Mouse (Mus musculus) intestine, embryonic 14.5 days (tissue): ENCODE measurements at regions not wholly inside any gene's neighbourhood (a gene's known extent, or its start where the extent isn't known, plus 50 kb on each side); places are given as distances from the start of the nearest gene placed in this dataset.
"Not testable (repeated sequence)": the region's sequence is repeated elsewhere in the genome, so short reads cannot be mapped to it uniquely, and the experiment has no call there.

Experiments used
- ATAC-seq: fragments of 200-750 bp; cut with Nextera tagmentation; replicated peaks from 2 replicates; pipeline ENCODE4 v1.8.0; 2017; ENCODE audit warnings: low read depth, moderate number of reproducible peaks, moderate TSS enrichment, moderate library complexity; ENCODE audit not compliant: low FRiP score, low TSS enrichment
- DNase-seq: peaks from one replicate; pipeline ENCODE4 v3.0.0-alpha.2; 2018; ENCODE audit warnings: low spot score
- H3K27ac ChIP-seq: fragments of 300-500 bp; sonication (generic); 2 replicates; pipeline ENCODE4 v1.5.1; 2014; ENCODE audit warnings: low read depth, mild to moderate bottlenecking, control low read depth
- H3K27me3 ChIP-seq: fragments of 300-500 bp; sonication (generic); replicated peaks from 2 replicates; pipeline ENCODE4 v1.6.1; 2014; ENCODE audit warnings: low read length, control low read depth; ENCODE audit not compliant: control insufficient read depth, insufficient read depth
- H3K36me3 ChIP-seq: fragments of 300-500 bp; sonication (generic); 2 replicates; pipeline ENCODE4 v1.6.1; 2014; ENCODE audit warnings: low read length, control low read depth; ENCODE audit not compliant: control insufficient read depth, insufficient read depth
- H3K4me1 ChIP-seq: fragments of 300-500 bp; sonication (generic); replicated peaks from 2 replicates; pipeline ENCODE4 v1.6.1; 2014; ENCODE audit warnings: low read length, control low read depth, mixed read lengths; ENCODE audit not compliant: control insufficient read depth, insufficient read depth
- H3K4me2 ChIP-seq: fragments of 300-500 bp; sonication (generic); 2 replicates; pipeline ENCODE4 v1.6.1; 2014; ENCODE audit warnings: low read length
- H3K4me3 ChIP-seq: fragments of 300-500 bp; sonication (generic); 2 replicates; pipeline ENCODE4 v1.5.1; 2014; ENCODE audit warnings: low read depth, low read length, control low read depth, mixed read lengths
- H3K9ac ChIP-seq: fragments of 300-500 bp; sonication (generic); 2 replicates; pipeline ENCODE4 v1.6.1; 2014; ENCODE audit warnings: mild to moderate bottlenecking, low read length
- H3K9me3 ChIP-seq: fragments of 300-500 bp; sonication (generic); 2 replicates; pipeline ENCODE4 v1.6.1; 2016; ENCODE audit warnings: low read length, control low read depth; ENCODE audit not compliant: control insufficient read depth
- WGBS: fragments of 180-500 bp; shearing (Covaris S2); extraction: QIAGEN DNeasy Blood & Tissue Kit; methylation state at CpG from one replicate; pipeline ENCODE4 v1.1.7; 2014; 5-methylcytosine and 5-hydroxymethylcytosine counted together

DNA sequence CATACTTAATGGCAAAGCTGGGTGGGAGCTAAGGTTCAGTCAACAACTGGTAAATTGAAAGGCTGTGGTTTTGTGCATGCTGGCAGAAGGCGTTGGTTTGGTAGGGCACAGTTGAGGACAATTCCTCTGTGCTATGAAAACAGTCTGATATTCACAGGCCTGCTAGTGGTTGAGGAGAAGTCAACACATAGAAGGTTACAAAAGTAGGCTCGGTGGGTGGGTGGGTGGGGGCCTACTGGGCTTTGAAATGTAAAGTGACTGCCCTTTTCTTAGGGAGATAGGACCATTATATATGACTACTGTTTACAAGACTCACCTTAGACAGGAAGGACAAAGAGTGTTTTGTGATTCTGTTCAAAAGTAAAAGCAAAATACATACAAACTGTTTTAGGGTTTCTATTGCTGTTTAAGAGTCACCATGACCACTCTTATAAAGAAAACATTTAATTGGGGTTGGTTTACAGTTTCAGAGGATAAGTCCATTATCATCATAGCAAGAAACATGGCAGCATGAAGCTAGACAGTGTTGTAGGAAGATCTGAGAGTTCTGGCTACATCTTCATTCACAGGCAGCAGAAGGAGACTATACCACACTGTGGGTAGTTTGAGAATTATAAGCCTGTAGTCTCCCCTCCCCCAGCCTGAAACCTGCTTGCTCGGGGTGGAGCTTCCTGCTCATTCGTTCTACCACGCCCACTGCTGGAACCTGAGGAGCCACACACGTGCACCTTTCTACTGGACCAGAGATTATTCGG is 166.3 kb upstream of the Trp63 start:
- WGBS, result 60% methylated on average over 4 of the region's 7 CpGs

GRCm38 (mm10) chr16:25523141-25523540 is 160.4 kb upstream of the Trp63 start:
- 90% methylated on average over 10 of the region's 10 CpGs for WGBS
- not testable (repeated sequence) for ATAC-seq, H3K9ac ChIP-seq, H3K27ac ChIP-seq, H3K36me3 ChIP-seq, H3K9me3 ChIP-seq, H3K4me2 ChIP-seq, H3K27me3 ChIP-seq, DNase-seq, H3K4me3 ChIP-seq, H3K4me1 ChIP-seq

More for the DNA sequence above, 166.3 kb upstream of the Trp63 start:
- Histone ChIP-seq H3K27ac (no peak overlapping the region), H3K4me1 (no peaks in the 10 kb centered on the region), H3K27me3 (no peaks in the 10 kb centered on the region), H3K9me3 (no peaks in the 10 kb centered on the region), H3K36me3 (no peaks in the 10 kb centered on the region), H3K9ac (no peak overlapping the region), H3K4me3 (no peak overlapping the region), H3K4me2 (no peak overlapping the region)
- ATAC-seq (no peak), DNase-seq (no peak)

- Histone ChIP-seq H3K36me3 (no peaks in the 10 kb centered on the region), H3K4me1 (no peaks in the 10 kb centered on the region), H3K27me3 (no peaks in the 10 kb centered on the region), H3K9ac (no peak overlapping the region), H3K4me2 (no peak overlapping the region), H3K9me3 (no peaks in the 10 kb centered on the region), H3K27ac (no peak overlapping the region), H3K4me3 (no peak overlapping the region)
- DNase-seq (no peak), ATAC-seq (no peak)
- 50% methylated on average over 2 of the region's 2 CpGs for WGBS
Measured at GRCm38 (mm10) chr16:25523621-25524020, 159.9 kb upstream of the Trp63 start.

GRCm38 (mm10) chr16:25527850-25528249 is 155.7 kb upstream of the Trp63 start:
- no peak overlapping the region for H3K27ac ChIP-seq

GRCm38 (mm10) chr16:25528313-25528712 is 155.2 kb upstream of the Trp63 start:
- no peak for ATAC-seq
- Histone ChIP-seq H3K4me1 (no peaks in the 10 kb centered on the region), H3K9me3 (no peaks in the 10 kb centered on the region), H3K27ac (no peak overlapping the region), H3K9ac (no peak overlapping the region), H3K4me3 (no peak overlapping the region), H3K27me3 (no peaks in the 10 kb centered on the region), H3K4me2 (no peak overlapping the region), H3K36me3 (no peaks in the 10 kb centered on the region)
- WGBS, result 92% methylated on average over 2 of the region's 2 CpGs
- DNase-seq, result no peak

More at GRCm38 (mm10) chr16:25527850-25528249, 155.7 kb upstream of the Trp63 start:
- DNase-seq (no peak), ATAC-seq (no peak)
- no peaks in the 10 kb centered on the region for H3K27me3 ChIP-seq
- no peak overlapping the region for H3K4me2 ChIP-seq
- no peak overlapping the region for H3K9ac ChIP-seq
- no peak overlapping the region for H3K4me3 ChIP-seq
- H3K9me3 ChIP-seq, result no peaks in the 10 kb centered on the region
- H3K36me3 ChIP-seq, result no peaks in the 10 kb centered on the region
- H3K4me1 ChIP-seq, result no peaks in the 10 kb centered on the region

DNA sequence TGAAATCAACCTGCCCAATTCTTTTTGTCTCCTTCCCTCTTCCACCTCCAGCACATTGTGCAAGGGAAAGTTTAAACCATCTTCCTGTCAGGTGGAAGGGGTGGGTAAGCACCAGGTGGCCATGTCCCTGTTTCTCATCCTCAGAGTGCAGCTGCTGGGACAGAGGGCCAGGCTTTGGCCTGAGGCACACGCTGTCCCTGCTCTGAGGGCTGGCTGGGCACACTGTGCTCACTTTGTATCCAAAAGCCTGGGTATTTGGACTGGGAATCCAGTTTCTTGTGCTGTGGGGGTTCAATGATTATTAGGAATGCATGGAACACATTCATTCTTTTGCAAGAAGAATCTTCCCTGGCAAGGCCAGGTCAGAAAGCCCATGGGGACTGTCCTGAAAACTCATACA is 153.9 kb upstream of the Trp63 start:
- no peak overlapping the region for H3K9ac ChIP-seq
- no peak overlapping the region for H3K27ac ChIP-seq
- ATAC-seq (no peak), DNase-seq (no peak)
- no peak overlapping the region for H3K4me2 ChIP-seq
- H3K4me3 ChIP-seq, result no peak overlapping the region
- 77% methylated on average over 1 of the region's 1 CpGs for WGBS
- no peaks in the 10 kb centered on the region for H3K4me1 ChIP-seq
- H3K27me3 ChIP-seq, result no peaks in the 10 kb centered on the region
- H3K36me3 ChIP-seq, result no peaks in the 10 kb centered on the region
- H3K9me3 ChIP-seq, result no peaks in the 10 kb centered on the region

DNA sequence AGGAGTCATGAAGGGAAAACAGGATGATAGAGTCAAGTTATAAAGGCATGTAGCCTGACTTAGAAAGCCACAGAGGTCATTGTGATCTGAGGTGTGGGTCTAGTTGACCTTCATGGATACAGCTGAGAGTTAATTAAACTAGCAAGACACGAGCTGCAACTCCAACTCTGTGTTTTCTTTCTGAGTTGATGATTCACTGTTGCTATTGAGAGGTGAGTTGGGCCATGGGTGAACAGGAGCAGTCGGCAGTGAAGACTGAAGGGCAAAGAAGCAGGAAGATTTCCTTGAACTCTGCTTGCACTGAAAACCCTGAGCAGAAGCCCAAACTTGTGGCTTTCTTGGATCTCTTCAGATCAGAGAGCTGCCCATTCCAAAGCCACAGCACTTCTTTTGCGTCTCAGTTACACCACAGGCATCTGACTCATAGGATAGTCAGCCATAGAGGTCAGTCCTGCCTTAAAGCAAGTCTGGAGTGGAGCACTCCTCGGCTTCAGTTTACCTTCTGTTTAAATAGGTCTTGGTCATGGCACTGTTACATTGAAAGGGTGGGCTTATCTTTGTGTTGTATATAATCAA is 151.7 kb upstream of the Trp63 start:
- Histone ChIP-seq H3K4me2 (no peak overlapping the region), H3K4me3 (no peak overlapping the region), H3K27ac (no peak overlapping the region), H3K36me3 (no peaks in the 10 kb centered on the region), H3K27me3 (no peaks in the 10 kb centered on the region), H3K9me3 (no peaks in the 10 kb centered on the region), H3K4me1 (no peaks in the 10 kb centered on the region), H3K9ac (no peak overlapping the region)
- no peak for DNase-seq
- WGBS, result 52% methylated on average over 4 of the region's 4 CpGs
- ATAC-seq, result no peak

- ATAC-seq, result no peak
- H3K4me2 ChIP-seq, result no peak overlapping the region
- H3K36me3 ChIP-seq, result no peaks in the 10 kb centered on the region
- H3K9ac ChIP-seq, result no peak overlapping the region
- no peak overlapping the region for H3K4me3 ChIP-seq
- H3K4me1 ChIP-seq, result no peaks in the 10 kb centered on the region
- H3K27me3 ChIP-seq, result no peaks in the 10 kb centered on the region
- WGBS, result 76% methylated on average over 3 of the region's 3 CpGs
- no peaks in the 10 kb centered on the region for H3K9me3 ChIP-seq
- H3K27ac ChIP-seq, result no peak overlapping the region
- DNase-seq, result no peak
Measured at GRCm38 (mm10) chr16:25532519-25533205, 150.9 kb upstream of the Trp63 start.
